Mouse (Mus musculus) heart, postnatal 10 days (tissue): ENCODE measurements at regions not wholly inside any gene's neighbourhood (a gene's known extent, or its start where the extent isn't known, plus 50 kb on each side); places are given as distances from the start of the nearest gene placed in this dataset.
"Not testable (repeated sequence)": the region's sequence is repeated elsewhere in the genome, so short reads cannot be mapped to it uniquely, and the experiment has no call there.

Experiments
- DNase-seq, 2 experiments: peaks; one replicate each; pipeline ENCODE4 v3.0.0; 2021
- intact Hi-C: fragments of 180-260 bp; cut with DNase I; formaldehyde crosslinking; loops from one replicate; pipeline ENCODE4 v1.15.1; 2025

- no peak for DNase-seq
- intact Hi-C loops: no loop called here
Measured at GRCm38 (mm10) chr13:26865930-26866555, 96.1 kb upstream of the Hdgfl1 start.

- no peak for DNase-seq
- intact Hi-C loops: no loop called here
Measured at GRCm38 (mm10) chr13:26867794-26868193, 97.8 kb upstream of the Hdgfl1 start.

- intact Hi-C loops: no loop called here
- DNase-seq: peak; percentile 56 to 66
Measured at GRCm38 (mm10) chr13:26916477-26916876, 140.9 kb upstream of the Prl start.

GRCm38 (mm10) chr13:26932695-26933438, 124.5 kb upstream of the Prl start:
- DNase-seq: peak in 1 of 2 experiments; percentile 22
- intact Hi-C loops: no loop called here

- DNase-seq: no peak
- intact Hi-C loops: no loop called here
Measured at GRCm38 (mm10) chr13:26933838-26934237, 123.5 kb upstream of the Prl start.

- DNase-seq: no peak
- intact Hi-C loops: no loop called here
Measured at GRCm38 (mm10) chr13:26940436-26940835, 116.9 kb upstream of the Prl start.

- DNase-seq: no peak
- intact Hi-C loops: no loop called here
Measured at GRCm38 (mm10) chr13:26944487-26944886, 112.9 kb upstream of the Prl start.

GRCm38 (mm10) chr13:26951461-26951860, 105.9 kb upstream of the Prl start:
- DNase-seq: no peak
- intact Hi-C loops: no loop called here

GRCm38 (mm10) chr13:26953834-26954233, 103.5 kb upstream of the Prl start:
- DNase-seq: no peak
- intact Hi-C loops: no loop called here

GRCm38 (mm10) chr13:26959534-26960100, 97.8 kb upstream of the Prl start:
- DNase-seq: no peak
- intact Hi-C loops: no loop called here

- intact Hi-C loops, DNase-seq: not testable (repeated sequence)
Measured at GRCm38 (mm10) chr13:26960531-26960930, 96.8 kb upstream of the Prl start.

GRCm38 (mm10) chr13:26976024-26976423, 81.3 kb upstream of the Prl start:
- no peak for DNase-seq
- intact Hi-C loops: no loop called here

GRCm38 (mm10) chr13:26980475-26980874, 76.9 kb upstream of the Prl start:
- intact Hi-C loops: no loop called here
- DNase-seq: no peak
